Mouse (Mus musculus): Measurements from ENCODE around the gene 9130213A22Rik. TPM values are rescaled to one million over a fixed set of nuclear protein-coding genes. Genes with fewer than 3 reads are reported as not detected.
"Not testable (repeated sequence)": the region's sequence is repeated elsewhere in the genome, so short reads cannot be mapped to it uniquely, and the experiment has no call there.

9130213A22Rik gene
- polyA plus RNA-seq, 1 experiment from 2014 or later, result 0.25 TPM

DNA sequence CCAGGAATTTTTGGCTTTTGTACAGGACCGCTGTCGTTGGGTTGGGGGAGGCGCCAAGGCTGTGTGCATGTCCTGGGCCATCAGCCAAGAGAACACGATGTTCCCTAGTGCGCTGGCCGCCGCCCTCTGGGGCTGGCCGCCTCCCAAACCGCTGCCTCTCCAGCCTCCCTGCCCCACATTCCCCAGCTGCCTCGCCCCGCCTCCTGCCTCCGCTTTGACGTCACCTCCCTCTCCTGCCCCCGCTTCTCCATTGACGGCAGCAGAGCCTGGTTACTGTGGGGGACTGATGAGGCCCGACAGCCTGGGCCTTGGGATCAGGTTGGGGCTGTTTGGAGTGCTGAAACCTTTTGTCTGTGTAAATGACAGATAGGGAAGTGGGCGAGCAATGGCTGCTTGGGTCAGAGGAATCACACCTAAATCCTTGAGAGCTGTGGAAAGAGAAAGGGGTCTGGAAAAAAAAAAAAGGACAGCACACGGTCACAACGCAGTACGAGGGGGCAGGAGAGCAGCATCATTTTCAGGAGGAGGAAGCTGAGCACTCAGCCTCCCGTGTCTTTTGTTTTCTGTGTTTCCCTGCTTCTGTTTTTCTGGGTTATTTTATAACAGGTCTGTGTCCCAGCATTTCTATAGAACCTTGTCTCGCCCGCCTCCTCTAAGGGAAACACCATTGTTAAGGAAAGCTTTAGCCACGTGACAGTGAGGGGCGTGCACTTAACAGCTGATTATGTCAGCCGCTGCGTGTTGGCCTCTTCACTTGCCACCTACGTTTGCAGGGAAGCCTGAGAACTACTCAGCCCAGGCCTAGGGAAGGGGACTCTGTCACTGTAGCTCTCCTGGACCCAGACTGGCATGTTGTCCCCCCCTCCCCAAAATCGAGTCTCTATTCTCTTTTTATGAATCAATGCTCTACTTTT is 25.1 kb downstream of the 9130213A22Rik start:
- Histone ChIP-seq H3K27ac (peak overlapping the region; percentile 98), H3K4me2 (ENCODE audit: low read length) (peak overlapping the region; percentile 59), H3K4me3 (replicated peaks; ENCODE audit: low read depth, low read length) (peak overlapping the region; percentile 58), H3K27me3 (ENCODE audit: insufficient read depth, low read length) (no peaks in the 10 kb centered on the region), H3K36me3 (ENCODE audit: insufficient read depth, low read length) (peaks cover 21% of the 10 kb centered on the region), H3K9me3 (replicated peaks; ENCODE audit: low read length) (no peaks in the 10 kb centered on the region), H3K9ac (ENCODE audit: low read depth, low read length) (peak overlapping the region; percentile 84), H3K4me1 (replicated peaks; ENCODE audit: insufficient read depth, low read length) (peaks cover 20% of the 10 kb centered on the region; the same call in 1 of the 2 replicates)
- WGBS, result 3% methylated on average over 29 of the region's 29 CpGs
- no peak for TF ChIP-seq CTCF (IDR thresholded peaks at IDR 0.05; ENCODE audit: low read depth)
- DNase-seq (ENCODE audit: low spot score), result peak; percentile 99
- ATAC-seq (replicated peaks; ENCODE audit: low FRiP score, low read depth), result peak; percentile 48

- ATAC-seq (replicated peaks; ENCODE audit: low FRiP score, low read depth) (no peak; the same call in 1 of the 2 replicates), DNase-seq (ENCODE audit: low spot score) (no peak)
- Histone ChIP-seq H3K4me1 (replicated peaks; ENCODE audit: insufficient read depth, low read length) (peaks cover 20% of the 10 kb centered on the region; the same call in 1 of the 2 replicates), H3K27ac (peak overlapping the region; percentile 98), H3K4me3 (replicated peaks; ENCODE audit: low read depth, low read length) (peak overlapping the region; percentile 58), H3K36me3 (ENCODE audit: insufficient read depth, low read length) (peaks cover 18% of the 10 kb centered on the region), H3K4me2 (ENCODE audit: low read length) (peak overlapping the region; percentile 59), H3K27me3 (ENCODE audit: insufficient read depth, low read length) (no peaks in the 10 kb centered on the region), H3K9me3 (replicated peaks; ENCODE audit: low read length) (no peaks in the 10 kb centered on the region), H3K9ac (ENCODE audit: low read depth, low read length) (peak overlapping the region; percentile 84)
- 7% methylated on average over 9 of the region's 9 CpGs for WGBS
- no peak for TF ChIP-seq CTCF (IDR thresholded peaks at IDR 0.05; ENCODE audit: low read depth)
These were observed 25.9 kb downstream of the 9130213A22Rik start for GRCm38 (mm10) chr11:69096360-69096986.

DNA sequence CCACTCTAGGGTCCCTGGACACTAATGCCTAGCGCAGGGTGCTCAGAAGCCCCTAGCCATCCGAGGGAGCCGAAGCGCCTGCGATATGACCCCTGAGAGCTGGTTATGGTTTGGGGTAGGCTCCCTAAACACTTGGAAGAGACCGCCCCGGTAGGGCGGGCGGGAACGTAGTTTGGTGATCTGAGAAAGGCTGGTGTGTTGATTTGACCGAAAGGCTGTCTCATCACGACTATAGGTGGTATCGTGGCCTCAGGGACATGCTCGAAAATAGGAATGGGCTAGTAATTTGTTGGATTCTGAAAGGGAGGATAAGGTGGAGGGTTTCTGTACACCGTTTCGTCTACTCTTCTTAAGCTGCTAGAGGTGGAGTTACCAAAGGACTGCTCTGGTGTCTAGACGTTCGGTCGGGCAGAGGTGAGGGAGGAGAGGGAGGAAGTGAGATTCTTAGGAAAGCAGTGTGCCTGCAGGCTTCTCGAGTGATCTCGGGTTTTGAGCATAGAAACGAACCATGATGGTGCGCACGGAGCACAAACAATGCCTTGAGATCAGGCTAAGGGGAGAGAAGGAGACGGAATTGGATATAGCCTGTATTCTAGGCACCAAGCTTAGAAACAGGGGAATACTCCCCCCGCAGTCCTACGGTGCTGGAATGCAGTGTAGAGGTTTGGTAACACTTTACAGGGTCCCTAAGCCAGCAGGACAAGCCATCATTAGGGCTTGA is 26.7 kb downstream of the 9130213A22Rik start:
- no peak for TF ChIP-seq CTCF (IDR thresholded peaks at IDR 0.05; ENCODE audit: low read depth)
- peak overlapping the region; percentile 58 for H3K4me3 ChIP-seq (replicated peaks; ENCODE audit: low read depth, low read length)
- no peaks in the 10 kb centered on the region for H3K9me3 ChIP-seq (replicated peaks; ENCODE audit: low read length)
- WGBS, result 1% methylated on average over 27 of the region's 27 CpGs
- peaks cover 19% of the 10 kb centered on the region; the same call in 1 of the 2 replicates for H3K4me1 ChIP-seq (replicated peaks; ENCODE audit: insufficient read depth, low read length)
- H3K4me2 ChIP-seq (ENCODE audit: low read length), result peak overlapping the region; percentile 59
- ATAC-seq (replicated peaks; ENCODE audit: low FRiP score, low read depth), result no peak
- no peaks in the 10 kb centered on the region for H3K27me3 ChIP-seq (ENCODE audit: insufficient read depth, low read length)
- DNase-seq (ENCODE audit: low spot score), result peak; percentile 67
- H3K9ac ChIP-seq (ENCODE audit: low read depth, low read length), result peak overlapping the region; percentile 84
- H3K27ac ChIP-seq, result peak overlapping the region; percentile 98
- peaks cover 13% of the 10 kb centered on the region for H3K36me3 ChIP-seq (ENCODE audit: insufficient read depth, low read length)

- Histone ChIP-seq H3K4me2 (ENCODE audit: low read length) (peak within 1 kb of the TSS; percentile 59), H3K9ac (ENCODE audit: low read depth, low read length) (peak within 1 kb of the TSS; percentile 84), H3K27me3 (ENCODE audit: insufficient read depth, low read length) (no peaks in the 10 kb centered on the region), H3K27ac (peak within 1 kb of the TSS; percentile 98), H3K4me1 (replicated peaks; ENCODE audit: insufficient read depth, low read length) (peaks cover 16% of the 10 kb centered on the region), H3K4me3 (replicated peaks; ENCODE audit: low read depth, low read length) (peak within 1 kb of the TSS; percentile 58), H3K36me3 (ENCODE audit: insufficient read depth, low read length) (peaks cover 15% of the 10 kb centered on the region; the same call in 1 of the 2 replicates), H3K9me3 (replicated peaks; ENCODE audit: low read length) (no peaks in the 10 kb centered on the region)
- peak; percentile 100 for DNase-seq (ENCODE audit: low spot score)
- TF ChIP-seq CTCF (IDR thresholded peaks at IDR 0.05; ENCODE audit: low read depth), result 0 out of 2 replicates have a peak, but pooled peaks have one; percentile 4
- ATAC-seq (replicated peaks; ENCODE audit: low FRiP score, low read depth), result peak; percentile 88
- WGBS, result under 1% methylated on average over 37 of the region's 37 CpGs
These were observed 27.5 kb downstream of the 9130213A22Rik start, which contains the start of gene Per1 for GRCm38 (mm10) chr11:69094697-69095429. Per1 (plus strand) TSS chr11:69095217.

GRCm38 (mm10) chr11:69093856-69094255 is 28.5 kb downstream of the 9130213A22Rik start:
- peaks cover 23% of the 10 kb centered on the region for H3K4me1 ChIP-seq (replicated peaks; ENCODE audit: insufficient read depth, low read length)
- not testable (repeated sequence) for ATAC-seq (replicated peaks; ENCODE audit: low FRiP score, low read depth); H3K9ac ChIP-seq (ENCODE audit: low read depth, low read length); H3K4me2 ChIP-seq (ENCODE audit: low read length); H3K9me3 ChIP-seq (replicated peaks; ENCODE audit: low read length); H3K27me3 ChIP-seq (ENCODE audit: insufficient read depth, low read length); H3K4me3 ChIP-seq (replicated peaks; ENCODE audit: low read depth, low read length); DNase-seq (ENCODE audit: low spot score)
- peak overlapping the region; percentile 90 for H3K27ac ChIP-seq
- peaks cover 15% of the 10 kb centered on the region; the same call in 1 of the 2 replicates for H3K36me3 ChIP-seq (ENCODE audit: insufficient read depth, low read length)
- 84% methylated on average over 7 of the region's 7 CpGs for WGBS
- TF ChIP-seq CTCF (IDR thresholded peaks at IDR 0.05; ENCODE audit: low read depth), result 0 out of 2 replicates have a peak, but pooled peaks have one; percentile 24
